Mouse (Mus musculus) right cerebral cortex, postnatal 36 days (tissue): ENCODE measurements around the gene Arl15.
A peak's percentile ranks its signal among the peaks of the same experiment; 100 is the strongest.

Source experiments
- DNase-seq, 2 experiments: peaks; one replicate each; pipeline ENCODE4 v3.0.0; 2022; ENCODE audit warnings: low spot score in 2 of 2, mixed read lengths in 1 of 2

Gene Arl15

DNA sequence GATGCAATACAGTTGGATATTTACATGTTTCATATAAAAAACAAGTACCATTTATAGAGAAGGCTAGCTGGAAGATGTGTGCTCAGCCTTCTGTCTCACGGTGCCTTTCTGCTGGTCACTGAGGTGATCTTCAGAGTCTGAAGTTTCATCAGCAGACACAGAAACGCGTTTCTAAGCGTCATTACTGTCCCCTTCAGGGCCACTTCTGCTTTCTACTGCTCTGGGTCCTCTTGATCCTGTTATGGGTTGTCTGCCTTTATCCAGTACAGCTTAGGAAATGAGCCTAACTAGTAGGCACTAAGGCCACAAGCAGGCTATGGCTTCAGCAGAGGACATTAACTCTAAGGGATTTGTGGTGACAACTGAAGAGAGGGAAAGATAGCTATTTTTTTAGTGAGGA, 5.9 kb downstream of the Arl15 start:
- no peak for DNase-seq

DNA sequence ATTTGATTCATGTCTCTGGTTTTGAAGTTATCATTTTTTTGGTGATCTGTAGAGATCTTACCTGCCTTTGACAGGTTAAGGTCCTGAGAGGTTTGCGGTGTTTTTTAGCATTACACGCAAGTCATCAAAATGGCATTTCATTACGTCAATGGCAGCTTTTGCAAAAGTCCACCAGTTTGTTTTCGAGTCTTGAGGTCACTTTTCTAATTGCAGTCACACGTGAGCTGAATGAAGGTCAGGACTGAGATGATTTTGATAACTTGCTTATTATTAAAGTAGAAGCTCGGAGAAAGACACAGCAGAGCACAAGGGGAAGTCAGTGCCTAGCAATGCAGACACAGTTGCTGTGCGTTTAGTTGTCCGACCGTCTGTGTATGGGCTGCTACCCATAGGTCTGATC, 8.3 kb downstream of the Arl15 start:
- no peak for DNase-seq

DNA sequence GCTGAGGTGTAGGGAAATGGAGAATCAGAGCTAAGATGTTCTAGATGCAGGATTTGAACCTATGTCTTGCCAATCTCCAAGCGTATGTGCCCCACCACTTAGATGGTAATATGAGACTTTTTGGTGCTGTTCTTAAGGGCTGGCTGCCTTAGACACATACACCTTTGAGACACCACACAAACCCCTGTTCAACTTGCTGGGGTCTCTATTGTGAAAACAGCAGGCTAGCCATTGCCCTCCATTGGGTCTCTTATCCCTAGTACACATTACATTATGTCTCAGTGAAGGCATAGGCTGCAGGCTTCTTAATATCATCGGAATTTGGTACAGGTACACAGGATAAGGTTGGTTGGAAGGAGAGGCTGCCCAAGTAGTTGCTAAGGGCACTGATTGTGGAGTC, 16.8 kb downstream of the Arl15 start:
- DNase-seq = no peak

DNA sequence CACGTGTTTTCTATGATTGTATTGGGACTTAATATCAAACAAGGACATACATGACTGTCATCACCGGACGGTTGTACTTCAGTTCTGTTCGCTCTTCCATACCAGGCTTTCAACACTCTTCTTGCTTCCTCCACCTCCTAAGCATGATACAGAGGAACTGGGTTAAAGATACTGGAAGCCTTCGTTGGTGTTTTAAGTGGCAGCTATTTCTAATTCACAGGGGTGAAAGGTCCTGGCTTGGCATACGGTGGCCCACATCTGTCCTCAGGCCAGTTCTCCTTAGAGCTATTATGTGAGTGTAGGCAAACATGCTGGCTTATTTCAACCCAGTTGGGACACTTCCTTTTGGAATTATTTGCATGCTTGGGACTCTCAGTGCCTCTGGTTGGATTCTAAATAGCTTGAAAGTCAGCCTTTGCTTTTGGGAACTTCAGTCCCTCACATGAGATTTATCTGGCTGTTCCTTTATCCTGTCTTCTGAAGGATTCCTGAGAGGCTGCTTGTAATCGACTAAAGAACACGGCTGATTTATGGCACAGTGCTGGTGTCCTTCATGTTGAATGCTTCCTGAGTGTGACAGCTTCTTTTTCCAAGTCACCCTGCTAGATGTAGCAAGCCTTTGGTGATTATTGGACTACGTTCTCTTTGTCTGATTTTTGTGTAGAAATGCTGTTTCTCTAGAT, 17.7 kb downstream of the Arl15 start:
- no peak for DNase-seq

DNA sequence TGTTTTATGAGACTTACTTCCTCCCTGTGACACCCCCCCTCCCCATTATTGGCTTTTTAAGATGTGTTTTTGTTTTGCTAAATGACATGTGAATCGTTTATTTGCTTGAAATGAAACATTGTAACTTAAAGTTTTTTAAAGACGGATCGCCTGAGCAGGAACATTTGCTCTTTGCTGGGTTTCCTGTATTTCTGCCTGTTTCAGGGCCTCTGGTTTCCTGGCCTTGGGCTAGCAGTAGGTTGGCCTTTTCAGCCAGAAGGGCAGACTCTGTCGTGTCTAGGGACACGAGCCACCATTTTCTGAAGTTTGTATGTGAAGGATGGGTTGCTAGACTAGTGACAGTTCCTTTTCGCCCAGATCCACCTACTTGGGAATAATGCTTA, 18.3 kb downstream of the Arl15 start:
- DNase-seq = no peak

DNA sequence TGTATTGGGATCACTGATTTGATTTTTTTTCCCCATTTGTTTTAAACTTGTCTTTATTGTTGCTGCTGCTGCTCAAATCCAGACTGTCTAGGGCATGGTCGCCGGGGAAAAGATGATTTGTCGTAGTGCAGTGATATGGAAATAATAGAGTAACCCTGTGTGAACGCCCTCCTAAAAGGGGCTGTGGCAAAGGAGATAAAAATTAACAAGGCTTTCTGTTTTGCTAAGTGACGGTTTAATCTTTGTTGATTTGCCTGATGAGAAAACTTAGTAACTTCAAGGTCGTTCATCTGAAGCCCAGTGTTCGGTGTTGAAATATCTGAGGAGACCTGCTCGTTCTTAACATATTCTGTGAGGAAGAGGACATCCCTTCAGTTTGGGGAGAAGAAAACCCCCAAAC, 19.8 kb downstream of the Arl15 start:
- DNase-seq = no peak

DNA sequence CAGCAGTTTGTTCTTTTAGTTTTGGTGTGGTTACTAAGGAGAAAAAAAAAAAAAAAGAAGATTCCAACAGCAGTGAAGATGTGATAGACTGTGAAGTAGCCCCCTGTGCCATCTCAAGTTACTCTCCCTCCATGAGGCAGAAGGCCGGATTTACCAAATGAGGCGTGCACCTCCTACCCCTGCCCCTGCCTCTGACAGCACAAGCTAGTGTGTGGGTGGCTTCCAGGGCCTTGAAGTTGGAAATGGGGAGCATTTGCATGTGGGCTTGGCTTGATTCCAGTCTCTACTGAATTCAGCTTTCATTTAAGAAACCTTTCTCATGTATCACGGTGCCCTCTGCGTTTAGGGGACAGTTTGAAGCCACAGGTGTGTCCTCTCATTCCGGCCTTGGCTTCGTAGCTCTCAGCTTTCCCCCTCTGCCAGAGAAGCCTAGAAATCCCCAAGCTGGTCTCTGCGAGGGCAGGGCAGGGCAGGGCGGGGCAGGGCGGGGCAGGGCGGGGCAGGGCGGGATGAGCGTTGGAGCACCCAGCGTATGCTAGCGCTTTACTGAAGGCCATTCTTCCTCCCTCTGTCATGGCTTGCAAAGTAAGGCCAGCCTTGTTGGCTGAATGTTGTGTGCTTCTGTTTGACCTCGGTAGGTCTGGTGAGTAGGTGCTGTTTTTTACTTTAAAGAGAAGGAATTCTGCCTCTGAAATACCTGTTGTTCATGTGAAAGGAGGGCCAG, 21.6 kb downstream of the Arl15 start:
- DNase-seq = peak in 1 of 2 experiments; percentile 39

DNA sequence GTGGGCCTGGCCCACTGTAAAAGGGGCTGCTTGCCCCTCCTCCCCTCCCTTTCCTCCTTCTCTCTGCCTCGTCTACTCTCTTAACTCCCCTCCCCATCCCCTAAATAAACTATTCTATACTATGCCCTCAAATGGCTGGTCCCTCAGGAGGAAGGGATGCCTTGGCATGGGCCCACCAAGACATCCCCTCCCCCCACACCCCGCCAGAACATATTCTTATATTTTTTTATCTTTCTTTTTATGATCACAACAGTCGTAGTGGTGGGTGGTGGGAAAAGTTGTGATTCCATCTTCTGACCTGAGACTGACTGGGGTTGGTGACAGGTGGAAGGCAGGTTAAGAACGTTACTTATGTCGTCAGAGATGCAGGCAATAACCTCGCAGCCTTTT, 22.1 kb downstream of the Arl15 start:
- no peak for DNase-seq

DNA sequence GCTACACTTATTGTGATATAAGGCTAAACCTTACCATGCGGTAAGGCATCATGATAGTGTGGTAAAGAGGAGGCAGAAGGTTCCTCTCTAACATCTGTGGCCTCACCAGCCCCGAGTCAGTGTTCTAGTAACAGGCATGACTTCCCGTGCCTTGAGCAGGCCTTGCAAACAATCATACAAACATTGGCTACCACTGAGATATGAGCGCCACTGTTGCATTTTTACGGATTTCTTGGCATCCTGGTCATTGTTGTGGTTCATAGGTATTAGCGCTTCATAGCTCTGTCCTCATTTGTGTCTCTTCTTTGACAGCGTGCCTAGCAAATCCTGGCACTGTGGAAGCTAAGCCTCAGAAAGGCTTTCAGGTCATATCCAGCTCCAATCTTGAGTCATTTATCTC, 24.7 kb downstream of the Arl15 start:
- DNase-seq = no peak

DNA sequence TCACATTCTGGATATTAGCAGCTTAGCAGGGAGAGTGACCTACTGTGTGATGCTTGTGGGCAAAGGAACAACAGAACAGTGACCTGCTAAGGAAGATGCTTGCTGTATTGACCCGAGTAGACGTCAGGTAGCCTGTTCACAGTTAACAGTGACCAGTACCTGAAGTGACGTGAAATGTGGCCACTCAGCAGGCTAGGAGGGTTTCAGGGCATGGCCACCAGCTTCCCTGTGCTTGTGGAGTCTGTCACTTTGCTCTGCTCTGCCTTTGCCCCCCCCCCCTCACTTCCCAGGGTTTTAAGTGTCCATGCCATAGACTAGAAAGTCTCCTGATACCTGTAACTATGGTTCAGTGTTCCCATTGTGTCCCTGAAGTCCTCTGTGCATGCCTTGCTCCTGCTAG, 25.9 kb downstream of the Arl15 start:
- DNase-seq = no peak

DNA sequence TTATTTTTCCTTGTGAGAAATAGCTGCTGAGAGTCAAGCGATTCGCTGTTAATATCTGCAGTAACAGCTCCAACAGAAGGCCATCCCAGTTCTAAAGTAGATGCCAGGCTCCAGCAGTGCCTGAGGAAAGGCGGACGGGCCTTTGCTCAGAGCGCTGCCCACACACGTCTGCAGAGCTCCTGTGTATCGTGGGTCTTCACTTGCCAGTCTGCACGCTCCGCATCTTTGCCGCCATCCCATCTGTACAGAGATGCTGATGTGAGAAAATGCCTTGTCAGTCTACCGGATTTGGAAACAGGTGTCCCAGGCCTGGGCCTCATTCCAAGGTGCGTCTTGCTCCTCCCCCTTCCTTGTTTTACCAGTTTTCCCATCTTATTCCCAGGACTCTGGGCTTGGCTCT, 27.6 kb downstream of the Arl15 start:
- DNase-seq = peak; percentile 73 to 78

DNA sequence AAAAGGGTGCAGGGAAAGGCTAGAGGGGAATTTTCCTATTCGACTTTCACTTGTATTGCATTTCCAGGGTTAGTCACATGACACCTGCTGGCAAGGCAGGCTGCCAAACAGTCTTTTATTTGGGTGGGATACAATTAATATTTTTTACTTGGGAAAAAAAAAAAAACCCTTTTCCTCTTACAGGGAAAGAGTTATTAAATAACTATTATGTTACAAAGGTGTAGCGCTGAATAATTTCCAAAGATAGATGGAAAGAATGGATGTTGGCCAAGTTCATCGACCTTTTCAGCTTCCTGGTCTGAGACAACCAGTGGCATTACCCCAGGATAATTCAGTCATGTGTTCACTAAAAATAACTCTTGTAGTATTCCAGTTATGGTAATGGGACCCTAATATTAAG, 29.7 kb downstream of the Arl15 start:
- no peak for DNase-seq

DNA sequence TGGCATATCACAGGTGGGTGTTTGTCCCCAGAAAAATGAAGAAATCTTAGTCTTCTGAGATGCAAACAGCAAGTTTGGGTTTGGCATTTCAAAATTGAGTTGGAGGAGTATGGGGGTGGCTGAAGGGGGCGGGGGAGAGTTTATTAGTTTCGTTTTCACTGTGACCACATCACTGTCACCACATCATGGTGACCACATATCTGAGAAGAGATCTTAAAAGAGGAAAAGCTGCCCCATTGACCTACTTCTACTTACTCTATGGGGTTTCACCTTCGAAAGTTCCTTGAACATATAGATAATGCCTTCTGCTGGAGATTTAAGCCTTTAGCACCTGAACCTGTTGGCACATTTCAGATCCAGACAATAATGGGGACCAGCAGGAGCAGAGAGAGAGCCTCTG, 34.3 kb downstream of the Arl15 start:
- DNase-seq = no peak

DNA sequence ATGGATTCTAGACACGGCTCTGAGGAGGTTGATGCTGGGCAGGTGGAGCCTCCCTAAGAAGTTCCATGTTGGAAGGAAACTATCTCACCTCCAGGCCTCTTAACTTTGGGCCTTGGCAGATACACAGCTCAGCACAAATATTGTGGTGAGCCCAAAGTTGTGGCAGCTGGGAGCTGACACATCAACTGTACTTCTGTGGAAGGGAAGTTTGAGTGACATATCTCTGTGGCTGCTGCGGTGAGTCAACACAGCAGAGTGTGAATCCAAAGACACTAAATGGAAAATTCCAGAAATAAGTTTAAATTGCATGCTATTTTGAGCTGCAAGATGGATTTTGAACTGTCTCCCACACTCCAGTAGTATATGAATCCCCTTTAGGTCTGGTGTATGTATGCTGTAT, 34.8 kb downstream of the Arl15 start:
- DNase-seq = peak in 1 of 2 experiments; percentile 25

DNA sequence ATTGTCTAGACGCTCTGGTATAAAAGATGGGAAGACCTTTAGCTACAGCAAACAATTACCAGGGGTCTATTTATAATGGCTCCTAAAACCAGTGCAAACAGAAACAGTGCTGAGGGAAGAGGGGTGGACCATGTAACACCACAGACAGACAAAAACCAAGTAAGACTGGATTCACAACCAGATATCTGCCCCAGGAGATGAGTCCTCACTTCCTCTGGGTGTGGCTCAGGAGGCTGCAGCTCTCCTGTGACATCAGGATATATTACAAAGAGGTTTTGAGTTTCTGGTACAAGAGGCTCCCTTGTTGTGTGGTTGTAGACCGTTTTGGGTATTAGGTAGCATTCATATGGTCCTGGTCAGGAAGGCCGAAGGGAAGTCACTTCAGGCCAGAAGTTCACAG, 36.5 kb downstream of the Arl15 start:
- DNase-seq = no peak

DNA sequence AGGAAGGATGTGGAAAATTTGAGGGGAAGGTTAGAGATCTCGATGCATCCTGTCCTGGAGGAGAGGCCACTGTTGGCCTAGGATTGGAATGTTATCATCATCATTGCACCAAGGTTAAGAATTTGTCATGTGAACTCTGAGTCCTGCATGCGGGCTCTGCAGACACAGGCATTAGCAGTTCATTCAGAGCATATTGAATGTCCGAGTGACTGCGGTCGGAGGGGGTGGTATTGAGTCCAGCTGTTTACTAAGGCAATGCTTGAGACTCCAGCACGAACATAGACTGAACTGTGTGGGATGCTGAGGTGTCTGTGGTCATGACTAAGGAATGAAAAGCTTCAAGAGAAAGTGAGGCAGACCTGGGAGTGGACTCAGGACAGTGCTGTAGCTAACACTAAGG, 38.6 kb downstream of the Arl15 start:
- DNase-seq = no peak

DNA sequence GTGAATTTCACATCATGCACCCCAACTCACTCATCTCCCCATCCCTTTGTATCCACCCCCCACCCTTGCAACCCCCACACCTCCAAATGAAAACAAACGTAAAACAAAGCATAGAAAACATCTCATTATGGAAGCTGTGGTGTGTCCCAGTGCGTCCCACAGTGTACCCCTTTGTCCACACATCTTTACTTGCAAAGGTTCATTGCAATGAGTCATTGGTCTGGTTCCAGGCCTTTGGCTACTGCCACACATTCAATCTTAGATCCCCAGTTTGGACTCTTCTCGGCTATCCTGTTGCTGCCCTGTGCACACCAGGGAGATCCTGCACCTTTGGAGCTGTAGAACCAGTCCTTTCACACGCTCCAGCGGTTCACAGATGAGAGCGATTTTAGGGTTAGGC, 41.6 kb downstream of the Arl15 start:
- DNase-seq = no peak

DNA sequence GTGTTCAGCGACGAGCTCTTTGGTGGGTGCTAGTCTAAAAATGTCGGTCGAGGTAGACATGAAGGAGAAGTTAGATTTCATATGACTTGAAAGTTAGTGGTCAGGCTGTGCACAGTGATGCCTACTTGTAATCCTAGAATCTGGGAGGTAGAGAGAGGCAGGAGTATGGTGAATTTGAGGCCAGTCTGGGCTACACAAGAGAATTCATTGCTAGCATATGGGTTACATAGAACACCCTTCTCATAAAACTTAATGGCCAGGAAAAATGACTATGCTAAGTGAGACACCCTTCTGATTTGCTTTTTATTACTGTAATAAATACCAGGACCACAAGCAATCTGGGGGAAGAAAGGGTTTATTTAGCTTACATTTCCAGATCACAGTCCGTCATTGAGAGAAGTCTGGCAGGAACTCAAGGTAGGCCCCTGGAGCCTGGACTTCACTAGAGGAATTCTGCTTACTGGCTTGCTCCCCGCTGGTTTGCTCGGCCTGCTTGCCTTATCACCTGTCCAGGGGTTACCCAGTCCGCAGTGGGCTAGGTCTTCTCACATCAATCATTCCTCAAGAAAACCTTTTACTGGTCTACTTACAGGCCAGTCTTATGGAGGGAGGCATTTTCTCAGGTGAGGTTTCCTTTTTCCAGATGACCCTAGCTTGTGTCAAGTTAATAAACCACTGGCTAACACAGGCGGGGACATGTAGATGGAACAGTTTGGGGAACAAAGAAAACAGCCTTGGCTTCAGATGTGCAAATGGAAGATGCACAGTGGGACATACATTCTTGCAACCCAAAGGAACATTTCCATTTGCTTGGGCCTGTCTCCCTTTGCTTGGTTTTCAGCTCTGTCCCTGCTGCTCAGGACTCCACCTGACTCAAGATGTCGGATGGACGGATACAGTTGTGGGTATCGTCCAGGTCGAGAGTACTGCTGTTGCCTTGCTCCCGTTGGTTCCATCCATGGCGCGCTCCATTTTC, 44.6 kb downstream of the Arl15 start:
- DNase-seq = no peak

DNA sequence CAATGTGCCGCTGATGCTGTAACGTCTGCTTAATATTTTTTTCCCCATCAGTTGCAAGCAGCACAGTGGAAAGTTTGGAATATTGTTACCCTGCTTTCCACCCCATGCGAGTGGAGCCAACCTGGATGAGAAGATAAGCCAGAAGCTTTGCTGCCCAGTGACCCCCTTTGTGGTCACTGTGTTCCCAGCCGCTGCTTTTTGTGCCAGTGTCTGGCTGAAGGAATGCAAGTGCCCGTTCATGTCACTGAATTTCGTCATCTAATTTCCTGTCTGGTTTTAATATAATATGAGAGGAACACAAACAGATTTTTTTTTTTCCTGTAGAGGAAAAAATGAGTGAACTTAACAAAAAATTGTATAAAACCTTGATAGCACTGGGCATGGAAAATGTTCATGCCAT, 46.1 kb downstream of the Arl15 start:
- DNase-seq = no peak

DNA sequence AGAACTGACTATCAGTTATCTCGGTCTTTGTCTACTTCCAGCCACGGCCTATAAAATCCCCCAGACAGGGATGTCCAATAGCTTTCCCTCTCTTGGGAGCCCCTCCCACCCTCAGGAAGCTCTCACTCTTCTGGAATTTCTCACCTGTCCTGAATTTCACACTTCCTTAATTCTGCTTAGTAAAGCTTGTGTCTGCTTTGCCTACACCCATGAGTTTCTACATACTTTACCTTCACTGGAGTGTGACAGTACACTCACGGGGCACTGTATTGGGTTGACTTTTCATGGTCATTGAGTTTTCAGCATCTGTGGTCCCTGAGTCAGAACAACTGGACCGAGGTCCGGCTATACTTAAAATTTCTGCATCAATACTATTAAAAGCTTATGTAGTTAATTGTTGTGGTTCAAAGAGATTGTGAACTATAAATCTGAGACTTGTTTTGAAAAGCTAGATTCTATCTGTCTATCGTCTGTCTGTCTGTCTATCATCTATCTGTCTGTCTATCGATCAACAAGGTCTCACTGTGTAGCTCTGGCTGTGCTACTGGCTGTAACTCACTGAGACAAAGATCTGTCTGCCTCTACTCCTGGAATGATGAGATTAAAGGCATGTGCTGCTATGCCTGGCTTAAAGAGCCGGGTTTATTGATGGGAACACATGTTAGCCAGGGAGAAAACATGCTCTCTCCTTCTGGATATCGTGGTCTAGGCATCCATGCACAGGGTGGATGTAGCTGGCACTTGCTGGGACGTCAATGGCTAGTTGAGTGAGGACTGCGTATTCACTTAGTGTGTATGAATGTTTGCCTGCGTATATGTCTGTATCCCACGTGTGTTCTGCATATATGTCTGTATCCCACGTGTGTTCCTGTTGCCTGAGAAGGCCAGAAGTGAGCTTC, 48.4 kb downstream of the Arl15 start:
- DNase-seq = no peak

DNA sequence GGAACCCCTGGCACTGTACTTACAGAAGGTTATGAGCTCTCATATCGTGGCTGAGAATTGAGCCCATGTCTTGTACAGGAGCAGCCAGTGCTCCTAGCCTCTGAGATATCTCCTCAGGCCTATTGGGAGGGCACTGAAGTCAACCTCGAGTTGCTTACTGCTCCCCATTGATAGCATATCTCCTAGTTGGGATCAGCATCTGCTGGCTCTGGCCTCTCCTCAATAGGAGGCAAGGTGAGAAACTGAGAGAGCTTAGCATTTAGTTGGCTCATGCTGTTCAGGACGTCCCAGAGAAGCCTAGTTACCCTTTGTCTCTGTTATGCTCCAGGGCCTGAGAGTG, 49.0 kb downstream of the Arl15 start:
- no peak for DNase-seq

DNA sequence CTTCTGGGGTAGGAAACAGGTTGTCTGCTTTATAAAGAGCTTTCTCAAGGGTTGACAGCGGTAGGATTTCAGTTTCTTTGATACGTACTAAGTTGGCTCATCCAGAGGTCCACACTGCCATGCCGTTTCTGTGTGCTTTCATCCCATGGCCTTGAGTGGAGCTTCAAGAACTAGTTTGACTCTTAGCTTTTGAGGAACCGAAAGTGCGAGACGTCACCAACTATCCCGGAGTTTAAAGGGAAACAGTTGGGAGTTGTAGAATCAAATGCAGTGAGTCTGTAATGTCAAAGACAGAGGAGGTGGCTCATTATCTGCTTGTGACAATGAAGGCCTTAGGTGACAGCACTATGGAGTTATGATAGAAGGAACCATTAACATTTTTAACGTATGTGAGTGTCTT, 49.6 kb downstream of the Arl15 start:
- no peak for DNase-seq
